Mouse (Mus musculus): ENCODE results near the gene Insm1. TPM values are rescaled to one million over a fixed set of nuclear protein-coding genes. Genes with fewer than 3 reads are reported as not detected.

Insm1 gene
- polyA plus RNA-seq, 1 experiment = not detected

DNA sequence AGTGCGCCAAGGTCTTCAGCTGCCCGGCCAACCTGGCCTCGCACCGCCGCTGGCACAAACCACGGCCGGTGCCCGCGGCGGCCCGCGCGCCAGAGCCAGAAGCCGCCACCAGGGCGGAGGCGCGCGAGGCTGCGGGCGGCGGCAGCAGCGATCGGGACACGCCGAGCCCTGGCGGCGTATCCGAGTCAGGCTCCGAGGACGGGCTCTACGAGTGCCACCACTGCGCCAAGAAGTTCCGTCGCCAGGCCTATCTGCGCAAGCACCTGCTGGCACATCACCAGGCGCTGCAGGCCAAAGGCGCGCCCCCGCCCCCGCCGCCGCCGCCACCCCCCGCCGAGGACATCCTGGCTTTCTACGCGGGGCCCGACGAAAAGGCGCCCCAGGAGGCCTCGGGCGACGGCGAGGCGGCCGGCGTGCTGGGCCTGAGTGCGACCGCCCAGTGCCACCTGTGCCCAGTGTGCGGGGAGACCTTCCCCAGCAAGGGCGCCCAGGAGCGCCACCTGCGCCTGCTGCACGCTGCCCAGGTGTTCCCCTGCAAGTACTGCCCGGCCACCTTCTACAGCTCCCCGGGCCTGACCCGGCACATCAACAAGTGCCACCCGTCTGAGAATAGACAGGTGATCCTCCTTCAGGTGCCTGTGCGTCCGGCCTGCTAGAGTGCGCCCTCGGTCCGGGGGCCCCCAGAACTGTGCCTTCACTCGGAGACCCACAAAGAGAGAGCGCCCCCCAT, 1.6 kb downstream of the Insm1 start:
- peaks cover 3% of the 10 kb centered on the region; the same call in 1 of the 2 replicates for H3K9me3 ChIP-seq (ENCODE audit: control insufficient read depth, low read length)
- H3K36me3 ChIP-seq (ENCODE audit: control insufficient read depth) = no peaks in the 10 kb centered on the region
- peaks cover 97% of the 10 kb centered on the region for H3K27me3 ChIP-seq (ENCODE audit: control insufficient read depth)
- no peak for TF ChIP-seq GATA1 (IDR thresholded peaks at IDR 0.05; ENCODE audit: low read length)
- TF ChIP-seq TAL1 (IDR thresholded peaks at IDR 0.05; ENCODE audit: low read length) = no peak
- H3K4me3 ChIP-seq (replicated peaks) = no peak overlapping the region
- peaks cover 5% of the 10 kb centered on the region for H3K4me1 ChIP-seq (ENCODE audit: control insufficient read depth)

DNA sequence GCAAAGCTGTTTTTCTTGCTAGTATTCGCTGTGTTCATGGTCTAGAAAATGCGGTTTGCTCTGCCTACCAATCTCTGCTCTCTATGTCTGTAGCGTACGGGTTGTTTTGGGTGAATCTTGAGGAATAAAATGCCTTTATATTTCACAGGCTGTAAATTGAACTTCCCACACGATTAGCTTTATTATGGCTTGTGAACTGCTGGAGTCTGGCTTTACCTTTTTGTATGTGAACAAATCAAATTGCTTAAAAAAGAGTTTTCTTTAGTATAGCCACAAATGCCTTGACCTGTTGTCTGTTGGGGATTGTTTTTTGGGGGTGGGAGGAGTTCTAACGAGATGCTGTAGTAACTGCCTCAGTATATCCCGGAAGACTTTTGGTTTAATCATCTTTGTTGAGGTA, 2.4 kb downstream of the Insm1 start:
- peaks cover 3% of the 10 kb centered on the region; the same call in 1 of the 2 replicates for H3K9me3 ChIP-seq (ENCODE audit: control insufficient read depth, low read length)
- no peak for TF ChIP-seq TAL1 (IDR thresholded peaks at IDR 0.05; ENCODE audit: low read length)
- no peak for TF ChIP-seq GATA1 (IDR thresholded peaks at IDR 0.05; ENCODE audit: low read length)
- H3K36me3 ChIP-seq (ENCODE audit: control insufficient read depth) = no peaks in the 10 kb centered on the region
- peaks cover 5% of the 10 kb centered on the region for H3K4me1 ChIP-seq (ENCODE audit: control insufficient read depth)
- H3K27me3 ChIP-seq (ENCODE audit: control insufficient read depth) = peaks cover 97% of the 10 kb centered on the region
- H3K4me3 ChIP-seq (replicated peaks) = no peak overlapping the region

DNA sequence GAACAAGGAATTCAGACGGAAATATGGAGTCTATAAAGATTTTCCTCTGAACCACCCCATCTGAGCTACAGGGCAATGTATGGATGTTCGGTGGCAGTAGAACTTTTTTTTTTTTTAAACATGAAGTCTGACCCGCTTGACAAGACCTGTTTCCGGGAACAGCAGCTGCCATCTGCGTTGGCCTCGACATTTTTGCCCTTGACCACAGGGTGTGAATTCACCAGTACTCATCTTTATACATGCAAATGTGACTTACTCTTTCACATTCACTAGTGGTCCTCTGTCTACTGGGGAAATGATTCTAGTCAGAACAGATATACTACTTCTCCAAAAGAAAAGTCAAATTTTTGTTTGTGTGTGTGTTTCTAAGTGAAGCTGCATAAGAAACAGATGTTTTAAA, 4.1 kb downstream of the Insm1 start:
- Histone ChIP-seq H3K4me1 (ENCODE audit: control insufficient read depth) (peaks cover 5% of the 10 kb centered on the region), H3K4me3 (replicated peaks) (no peak overlapping the region), H3K9me3 (ENCODE audit: control insufficient read depth, low read length) (peaks cover 3% of the 10 kb centered on the region; the same call in 1 of the 2 replicates), H3K27me3 (ENCODE audit: control insufficient read depth) (peaks cover 80% of the 10 kb centered on the region), H3K36me3 (ENCODE audit: control insufficient read depth) (no peaks in the 10 kb centered on the region)
- no peak for TF ChIP-seq TAL1 (IDR thresholded peaks at IDR 0.05; ENCODE audit: low read length)
- no peak for TF ChIP-seq GATA1 (IDR thresholded peaks at IDR 0.05; ENCODE audit: low read length)

DNA sequence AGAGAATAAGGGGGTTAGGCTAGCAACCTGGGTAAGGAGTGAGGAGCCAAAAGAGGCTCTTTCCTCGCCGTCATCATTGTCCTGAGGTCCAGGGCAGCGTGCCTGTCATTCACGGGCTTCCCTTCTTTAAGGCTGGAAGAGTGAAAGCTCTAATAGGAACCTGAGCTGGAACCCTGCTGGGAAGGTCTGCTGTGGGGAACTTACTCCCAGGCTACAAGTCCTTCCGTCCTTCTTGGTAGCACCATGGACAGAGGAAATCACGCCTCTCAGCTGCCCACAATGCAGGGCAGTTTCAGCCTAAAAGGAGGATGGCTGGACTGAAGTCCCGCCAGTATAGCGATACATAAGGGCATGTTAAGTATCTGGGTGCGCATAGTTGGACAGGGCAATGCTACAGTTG, 4.8 kb downstream of the Insm1 start:
- H3K27me3 ChIP-seq (ENCODE audit: control insufficient read depth) = peaks cover 74% of the 10 kb centered on the region
- TF ChIP-seq TAL1 (IDR thresholded peaks at IDR 0.05; ENCODE audit: low read length) (no peak), GATA1 (IDR thresholded peaks at IDR 0.05; ENCODE audit: low read length) (no peak)
- no peak overlapping the region for H3K4me3 ChIP-seq (replicated peaks)
- peaks cover 5% of the 10 kb centered on the region for H3K4me1 ChIP-seq (ENCODE audit: control insufficient read depth)
- H3K9me3 ChIP-seq (ENCODE audit: control insufficient read depth, low read length) = peaks cover 3% of the 10 kb centered on the region; the same call in 1 of the 2 replicates
- H3K36me3 ChIP-seq (ENCODE audit: control insufficient read depth) = no peaks in the 10 kb centered on the region

DNA sequence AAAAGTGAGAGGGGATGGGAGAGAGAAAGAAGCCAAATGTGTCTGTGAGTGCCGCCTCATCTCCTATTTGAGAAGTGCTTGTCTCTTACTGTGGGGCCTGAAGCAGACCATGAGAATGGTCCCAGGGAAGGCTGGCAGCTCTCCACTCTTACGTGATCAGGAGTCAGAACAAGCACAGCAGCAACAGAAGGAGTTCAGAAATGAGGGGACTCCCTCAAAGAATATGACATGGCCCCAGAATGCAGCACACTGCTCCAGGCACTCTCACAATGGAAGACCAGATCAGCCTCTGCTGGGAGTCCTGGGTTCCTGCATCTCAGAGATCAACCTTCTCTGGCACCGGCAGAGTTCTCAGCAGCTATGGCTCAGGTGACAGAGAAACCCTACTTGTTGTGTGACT, 5.9 kb downstream of the Insm1 start:
- H3K4me3 ChIP-seq (replicated peaks) = no peak overlapping the region
- no peaks in the 10 kb centered on the region for H3K4me1 ChIP-seq (ENCODE audit: control insufficient read depth)
- peaks cover 62% of the 10 kb centered on the region for H3K27me3 ChIP-seq (ENCODE audit: control insufficient read depth)
- H3K9me3 ChIP-seq (ENCODE audit: control insufficient read depth, low read length) = no peaks in the 10 kb centered on the region
- no peaks in the 10 kb centered on the region for H3K36me3 ChIP-seq (ENCODE audit: control insufficient read depth)
- TF ChIP-seq GATA1 (IDR thresholded peaks at IDR 0.05; ENCODE audit: low read length) (no peak), TAL1 (IDR thresholded peaks at IDR 0.05; ENCODE audit: low read length) (no peak)

DNA sequence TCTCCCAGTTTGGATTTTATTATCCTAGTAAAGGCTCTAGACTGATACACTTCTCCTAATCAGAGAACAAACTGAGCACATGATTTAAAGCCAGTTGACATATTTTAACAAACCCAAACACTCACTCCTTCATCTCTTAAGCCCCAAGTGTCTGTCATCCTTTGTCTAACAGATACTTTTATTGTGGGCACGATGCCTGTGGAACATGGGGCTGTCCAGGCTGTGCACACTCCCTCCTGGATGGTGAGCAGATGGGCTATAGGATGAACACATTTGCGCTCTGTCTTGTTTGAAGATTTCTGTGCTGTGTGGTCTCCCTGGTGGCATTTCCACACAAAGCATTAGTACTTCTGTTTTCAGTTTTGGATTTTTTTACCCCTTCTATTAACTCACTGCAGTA, 6.7 kb downstream of the Insm1 start:
- TF ChIP-seq GATA1 (IDR thresholded peaks at IDR 0.05; ENCODE audit: low read length) = no peak
- no peak for TF ChIP-seq TAL1 (IDR thresholded peaks at IDR 0.05; ENCODE audit: low read length)
- Histone ChIP-seq H3K36me3 (ENCODE audit: control insufficient read depth) (no peaks in the 10 kb centered on the region), H3K4me1 (ENCODE audit: control insufficient read depth) (no peaks in the 10 kb centered on the region), H3K27me3 (ENCODE audit: control insufficient read depth) (peaks cover 54% of the 10 kb centered on the region), H3K4me3 (replicated peaks) (no peak overlapping the region), H3K9me3 (ENCODE audit: control insufficient read depth, low read length) (no peaks in the 10 kb centered on the region)

DNA sequence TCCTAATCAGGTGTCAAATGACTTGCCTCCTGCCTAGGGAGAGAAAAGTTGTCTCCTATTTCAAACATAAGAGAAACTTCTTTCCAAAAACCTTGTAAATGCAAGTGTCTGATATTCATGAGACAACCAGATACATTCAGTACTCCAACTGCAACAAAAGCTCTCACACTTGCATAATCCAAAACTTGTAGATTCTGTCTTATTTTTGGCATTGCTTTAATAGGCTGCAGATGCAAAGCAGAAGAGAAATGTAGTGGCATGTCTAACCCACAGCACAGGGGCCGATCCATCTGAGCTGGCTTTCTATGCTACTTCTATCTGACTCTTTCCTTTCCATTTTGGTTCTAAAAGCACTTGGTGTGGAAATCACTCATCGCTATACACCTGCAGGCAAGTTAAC, 9.8 kb downstream of the Insm1 start:
- TF ChIP-seq GATA1 (IDR thresholded peaks at IDR 0.05; ENCODE audit: low read length) = no peak
- no peak for TF ChIP-seq TAL1 (IDR thresholded peaks at IDR 0.05; ENCODE audit: low read length)
- peaks cover 24% of the 10 kb centered on the region for H3K27me3 ChIP-seq (ENCODE audit: control insufficient read depth)
- no peak overlapping the region for H3K4me3 ChIP-seq (replicated peaks)
- H3K4me1 ChIP-seq (ENCODE audit: control insufficient read depth) = no peaks in the 10 kb centered on the region
- no peaks in the 10 kb centered on the region for H3K9me3 ChIP-seq (ENCODE audit: control insufficient read depth, low read length)
- no peaks in the 10 kb centered on the region for H3K36me3 ChIP-seq (ENCODE audit: control insufficient read depth)

DNA sequence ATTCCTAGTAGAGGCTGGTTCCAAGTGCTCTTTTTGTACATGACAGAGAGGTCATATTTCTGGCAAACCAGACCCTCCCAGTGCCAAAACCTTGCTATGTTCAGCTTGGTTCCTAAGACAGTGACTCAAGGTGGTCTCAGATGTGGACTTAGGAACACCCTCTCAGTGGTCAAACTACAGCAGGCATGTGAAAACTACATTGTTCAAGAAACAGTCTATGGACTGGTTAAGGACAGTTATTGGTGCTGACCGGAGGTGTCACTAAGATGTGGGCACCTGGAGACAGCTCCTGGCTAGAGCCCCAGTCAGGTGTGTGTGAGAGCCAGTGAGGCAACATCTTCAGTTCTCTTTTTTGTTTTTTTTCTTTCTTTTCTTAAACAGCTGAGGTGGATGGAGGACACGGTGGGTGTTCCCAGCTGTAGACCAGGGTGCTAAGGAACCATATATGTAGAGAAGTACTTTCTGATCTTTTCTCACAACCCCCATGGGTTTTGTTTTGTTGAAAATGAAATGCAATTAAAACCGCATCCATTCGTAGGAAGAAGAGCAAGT, 17.6 kb downstream of the Insm1 start:
- Histone ChIP-seq H3K4me1 (ENCODE audit: control insufficient read depth) (no peaks in the 10 kb centered on the region), H3K9me3 (ENCODE audit: control insufficient read depth, low read length) (no peaks in the 10 kb centered on the region), H3K4me3 (replicated peaks) (no peak overlapping the region), H3K27me3 (ENCODE audit: control insufficient read depth) (no peaks in the 10 kb centered on the region), H3K36me3 (ENCODE audit: control insufficient read depth) (peaks cover 3% of the 10 kb centered on the region)
- TF ChIP-seq TAL1 (IDR thresholded peaks at IDR 0.05; ENCODE audit: low read length) (no peak), GATA1 (IDR thresholded peaks at IDR 0.05; ENCODE audit: low read length) (no peak)

DNA sequence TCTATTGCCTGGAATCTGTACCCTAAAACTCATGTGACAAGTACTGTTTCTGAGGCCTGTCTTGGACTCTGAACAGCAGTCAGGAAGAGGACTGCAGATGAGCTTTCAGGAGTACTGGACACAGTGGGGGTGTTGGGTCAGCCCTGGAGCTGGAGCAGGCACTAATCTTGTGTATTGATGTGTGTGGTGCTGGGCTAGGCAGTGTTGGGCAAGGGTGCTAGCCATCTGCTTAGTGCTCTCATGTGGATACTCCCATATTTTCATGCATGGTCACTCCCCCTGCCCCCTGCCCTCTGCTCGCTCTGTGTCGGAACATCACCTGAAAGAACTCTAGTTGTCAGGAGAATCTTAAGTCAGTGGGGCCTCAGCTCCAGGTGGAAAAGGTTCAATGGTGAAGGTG, 22.3 kb downstream of the Insm1 start:
- no peak overlapping the region for H3K4me3 ChIP-seq (replicated peaks)
- no peaks in the 10 kb centered on the region for H3K9me3 ChIP-seq (ENCODE audit: control insufficient read depth, low read length)
- H3K27me3 ChIP-seq (ENCODE audit: control insufficient read depth) = no peaks in the 10 kb centered on the region
- TF ChIP-seq GATA1 (IDR thresholded peaks at IDR 0.05; ENCODE audit: low read length) (no peak), TAL1 (IDR thresholded peaks at IDR 0.05; ENCODE audit: low read length) (no peak)
- no peaks in the 10 kb centered on the region for H3K4me1 ChIP-seq (ENCODE audit: control insufficient read depth)
- peaks cover 3% of the 10 kb centered on the region for H3K36me3 ChIP-seq (ENCODE audit: control insufficient read depth)

Measured in erythroblast, embryonic 14.5 days (primary cell).